Mouse (Mus musculus): ENCODE measurements around the gene BC049352.

GRCm38 (mm10) chr9:45206121-45206520, 24.3 kb downstream of the BC049352 start:
- no peak for TF ChIP-seq ZMIZ1 (IDR thresholded peaks at IDR 0.05; ENCODE audit: low read depth, low read length)
- TF ChIP-seq POLR2A (IDR thresholded peaks at IDR 0.05; ENCODE audit: low read depth, low read length): no peak
- TF ChIP-seq POLR2AphosphoS2 (IDR thresholded peaks at IDR 0.05; ENCODE audit: low read depth, low read length): no peak
- no peak for TF ChIP-seq IRF4 (IDR thresholded peaks at IDR 0.05; ENCODE audit: low read depth, low read length)
- TF ChIP-seq JUND (conservative IDR thresholded peaks at IDR 0.05; ENCODE audit: low read depth, low read length): no peak
- TF ChIP-seq CTCF (conservative IDR thresholded peaks at IDR 0.05 in 1 of 2, IDR thresholded peaks at IDR 0.05 in 1 of 2; ENCODE audit: low read depth in 2 of 2, low read length in 2 of 2): no peak
- TF ChIP-seq USF2 (conservative IDR thresholded peaks at IDR 0.05; ENCODE audit: low read depth, low read length): no peak

All from CH12.LX (cell line).